In the genomic region with DNA sequence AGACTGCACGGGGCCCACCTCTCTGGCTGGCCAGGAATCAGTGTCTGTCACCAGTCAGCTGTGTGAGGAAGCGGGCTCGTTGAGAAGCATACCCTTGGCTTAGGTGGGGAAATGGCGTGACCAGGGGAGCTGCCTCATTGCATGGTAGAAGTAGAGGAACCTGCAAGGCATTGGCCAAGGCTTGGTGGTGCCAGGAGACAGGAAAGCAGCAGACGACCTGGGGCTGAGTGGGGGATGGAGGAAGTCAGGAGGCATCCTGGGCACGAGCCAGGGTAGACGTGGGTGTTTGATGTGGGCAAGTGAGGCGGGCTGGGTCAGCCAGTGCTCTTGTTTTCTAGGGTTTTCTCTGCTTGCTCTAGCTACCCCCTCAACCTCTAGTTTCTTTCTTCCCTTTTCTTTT, we compare ENCODE assay signal across 10 mouse cellular contexts. TPM values are rescaled to one million over a fixed set of nuclear protein-coding genes. Genes with fewer than 3 reads are reported as not detected.
DNase-seq lines count a peak whose midpoint lies in the region; ATAC-seq and TF ChIP-seq lines count a peak whose summit lies in the region.
"Had no signal": no experiment of that assay in that cellular context is flagged by ENCODE, and none has a peak within 500 bp of the region (broad histone marks: within the 10 kb centered on the region; RNA-seq: fewer than 3 reads in every experiment).

No protein-coding gene starts in this region.

- no peak overlapping the region for H3K4me2 ChIP-seq in hindbrain, embryonic 14.5 days (replicated peaks)
- no peak overlapping the region for H3K4me2 ChIP-seq in hindbrain, embryonic 13.5 days
- H3K4me2 ChIP-seq: midbrain, embryonic 12.5 days had no signal

- no peak for ATAC-seq in hindbrain, embryonic 14.5 days (ENCODE audit: low FRiP score)
- ATAC-seq in hindbrain, embryonic 13.5 days (ENCODE audit: low FRiP score), result no peak
- ATAC-seq in activated CD4-positive, CD25-positive, alpha-beta regulatory T cell, adult 4 months, result peak; percentile 77
- ATAC-seq in megakaryocyte-erythroid progenitor cell, adult 5-6 weeks (replicated peaks; ENCODE audit: low FRiP score, low TSS enrichment, poor library complexity, severe bottlenecking), result peak; percentile 24; the same call in 1 of the 2 replicates

- H3K9me3 ChIP-seq in hindbrain, embryonic 14.5 days (ENCODE audit: control insufficient read depth, low read length), result no peaks in the 10 kb centered on the region
- H3K9me3 ChIP-seq in hindbrain, embryonic 13.5 days, result no peaks in the 10 kb centered on the region
- H3K9me3 ChIP-seq: midbrain, embryonic 12.5 days had no signal

- H3K27me3 ChIP-seq in hindbrain, embryonic 14.5 days (ENCODE audit: control insufficient read depth, insufficient read depth, low read length), result no peaks in the 10 kb centered on the region
- H3K27me3 ChIP-seq in hindbrain, embryonic 13.5 days, result no peaks in the 10 kb centered on the region

- DNase-seq in hindbrain, embryonic 14.5 days (ENCODE audit: low spot score), result no peak
- peak; percentile 73 for DNase-seq in CD4-positive, CD25-positive, alpha-beta regulatory T cell, adult 2 months (ENCODE audit: low read depth, low spot score)
- DNase-seq in frontal cortex, postnatal 10 days (ENCODE audit: low spot score in 2 of 2), result no peak
- no peak for DNase-seq in gastrocnemius, adult 2 months
- DNase-seq in embryo, embryonic 10.5 days (ENCODE audit: low spot score), result no peak
- DNase-seq: gastrocnemius, postnatal 10 days had no signal

- H3K4me3 ChIP-seq in hindbrain, embryonic 14.5 days (replicated peaks; ENCODE audit: low read length), result no peak overlapping the region
- H3K4me3 ChIP-seq in hindbrain, embryonic 13.5 days, result no peak overlapping the region
- no peak overlapping the region for H3K4me3 ChIP-seq in gastrocnemius, adult 2 months
- H3K4me3 ChIP-seq: midbrain, embryonic 12.5 days had no signal

- no peaks in the 10 kb centered on the region for H3K36me3 ChIP-seq in hindbrain, embryonic 14.5 days (replicated peaks; ENCODE audit: control insufficient read depth, insufficient read depth)
- no peaks in the 10 kb centered on the region for H3K36me3 ChIP-seq in hindbrain, embryonic 13.5 days
- H3K36me3 ChIP-seq: midbrain, embryonic 12.5 days had no signal

- H3K27ac ChIP-seq in hindbrain, embryonic 14.5 days, result peak overlapping the region; percentile 9; the same call in 1 of the 2 replicates
- H3K27ac ChIP-seq in hindbrain, embryonic 13.5 days, result no peak overlapping the region
- no peak overlapping the region for H3K27ac ChIP-seq in gastrocnemius, adult 2 months

- peaks cover 46% of the 10 kb centered on the region for H3K4me1 ChIP-seq in hindbrain, embryonic 14.5 days (replicated peaks; ENCODE audit: control insufficient read depth, insufficient read depth, low read length)
- peaks cover 74% of the 10 kb centered on the region for H3K4me1 ChIP-seq in hindbrain, embryonic 13.5 days (replicated peaks)

- no peak overlapping the region for H3K9ac ChIP-seq in hindbrain, embryonic 14.5 days
- no peak overlapping the region for H3K9ac ChIP-seq in hindbrain, embryonic 13.5 days
- H3K9ac ChIP-seq: midbrain, embryonic 12.5 days had no signal

- intact Hi-C loops in gastrocnemius, adult 2 months (cut with DNase I), result no loop called here

- WGBS in hindbrain, embryonic 14.5 days, result 75% methylated on average over 8 of the region's 8 CpGs
- WGBS in hindbrain, embryonic 13.5 days, result 74% methylated on average over 8 of the region's 8 CpGs

- no peak for TF ChIP-seq CTCF in gastrocnemius, adult 2 months (IDR thresholded peaks at IDR 0.05)

RNA-seq across cellular contexts. Expression of a gene that starts 30.7 kb away (rescaled TPM):
- 48.8 and 51.7 TPM in 2 replicates for polyA plus RNA-seq in hindbrain, embryonic 14.5 days (2014; fragmentation: Nextera tagmentation; extraction: Ambion mirVana)
- polyA plus RNA-seq in hindbrain, embryonic 13.5 days (2015; fragmentation: Nextera tagmentation; extraction: Ambion mirVana), result 81.4 and 87.9 TPM in 2 replicates
- 1 to 10 TPM in 1 of 2 experiments, under 1 TPM in 1; 0.86 to 1.6 TPM for polyA plus RNA-seq in activated CD4-positive, CD25-positive, alpha-beta regulatory T cell, adult 4 months (2017; shearing (Covaris generic))
- total RNA-seq in megakaryocyte-erythroid progenitor cell, adult 5-6 weeks (2014; fragmentation: Nextera tagmentation), result 14.2 and 22.4 TPM in 2 replicates
- 8.4 and 12.3 TPM in 2 replicates for total RNA-seq in megakaryocyte-erythroid progenitor cell, adult 5-6 weeks (2017)
- total RNA-seq in gastrocnemius, adult 2 months (2021), result 1 to 10 TPM; 3.0 to 3.2 TPM

Comparison
In these comparisons a context has a peak if more than half of its experiments do, and no peak if none do; other contexts are left out.
1. ATAC-seq: peak in activated CD4-positive, CD25-positive, alpha-beta regulatory T cell, adult 4 months (single experiment) and megakaryocyte-erythroid progenitor cell, adult 5-6 weeks (single experiment); none in hindbrain, embryonic 14.5 days (single experiment) and hindbrain, embryonic 13.5 days (single experiment).
2. RNA of a gene that starts 30.7 kb away (polyA plus RNA-seq): 81.4 to 87.9 TPM in hindbrain, embryonic 13.5 days and 48.8 to 51.7 TPM in hindbrain, embryonic 14.5 days; 0.86 to 1.6 TPM in activated CD4-positive, CD25-positive, alpha-beta regulatory T cell, adult 4 months; every median in the first group is over 10 times any median in the second.